Mouse (Mus musculus): Measurements from ENCODE around the gene Lct.

DNA sequence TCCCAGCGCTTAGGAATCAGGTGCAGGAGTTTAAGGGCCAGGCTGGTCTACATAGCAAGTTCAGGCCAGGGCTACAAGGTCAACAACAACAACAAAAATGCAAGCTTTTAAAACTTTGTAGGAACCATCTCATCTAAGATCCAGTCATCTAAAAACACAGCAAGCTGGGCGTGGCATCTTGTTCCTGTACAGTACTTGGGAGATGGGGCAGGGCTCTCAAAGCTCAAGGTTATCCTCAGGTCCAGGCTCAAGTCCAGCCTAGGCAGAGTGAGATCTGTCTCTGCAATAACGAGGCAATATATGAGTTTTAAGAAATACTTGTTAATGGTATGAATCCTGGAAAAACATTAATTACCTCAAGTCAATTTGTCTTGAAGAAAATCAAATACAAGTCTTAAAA, 49.6 kb downstream of the Lct start:
- TF ChIP-seq CTCF (conservative IDR thresholded peaks at IDR 0.05; ENCODE audit: low read length) (no peak), NANOG (IDR thresholded peaks at IDR 0.05; ENCODE audit: borderline replicate concordance, low read length) (no peak), POU5F1 (IDR thresholded peaks at IDR 0.05; ENCODE audit: borderline replicate concordance, low read length) (no peak)

Data from E14TG2a.4 (cell line).